ENCODE assay signal across 8 mouse cellular contexts in genomic region chr5:48327652-48328051, GRCm38 (mm10). TPM values are rescaled to one million over a fixed set of nuclear protein-coding genes. Genes with fewer than 3 reads are reported as not detected.
DNase-seq lines count a peak whose midpoint lies in the region; ATAC-seq lines count a peak whose summit lies in the region.

Gene 5730480H06Rik (plus strand): TSS chr5:48327952.

- no peaks in the 10 kb centered on the region for H3K27me3 ChIP-seq in kidney, embryonic 14.5 days (ENCODE audit: control insufficient read depth, insufficient read depth, low read length)
- no peaks in the 10 kb centered on the region for H3K27me3 ChIP-seq in limb, embryonic 15.5 days

- DNase-seq in kidney, adult 8-10 months, result no peak
- no peak for DNase-seq in adrenal gland, postnatal 25 days
- DNase-seq in retina, postnatal 1 day, result no peak
- DNase-seq in kidney, postnatal 36 days, result no peak

- no peak within 1 kb of the TSS for H3K9ac ChIP-seq in kidney, embryonic 14.5 days (ENCODE audit: low read depth, low read length)
- no peak within 1 kb of the TSS for H3K9ac ChIP-seq in limb, embryonic 15.5 days

- no peak for ATAC-seq in kidney, embryonic 14.5 days (ENCODE audit: low FRiP score, low TSS enrichment)
- ATAC-seq in granulocyte monocyte progenitor cell, adult 5-6 weeks (replicated peaks; ENCODE audit: poor library complexity, severe bottlenecking), result no peak
- ATAC-seq in limb, embryonic 15.5 days (ENCODE audit: insufficient number of reproducible peaks, low FRiP score, low TSS enrichment, low read depth), result no peak
- no peak for ATAC-seq in megakaryocyte, adult 5-6 weeks (ENCODE audit: poor library complexity, severe bottlenecking)

- WGBS in kidney, embryonic 14.5 days, result 97% methylated on average over 8 of the region's 8 CpGs
- WGBS in limb, embryonic 15.5 days, result 96% methylated on average over 8 of the region's 8 CpGs

- no peak within 1 kb of the TSS for H3K4me2 ChIP-seq in kidney, embryonic 14.5 days (replicated peaks; ENCODE audit: low read depth, low read length)
- no peak within 1 kb of the TSS for H3K4me2 ChIP-seq in limb, embryonic 15.5 days

- no peak within 1 kb of the TSS for H3K4me3 ChIP-seq in kidney, embryonic 14.5 days (ENCODE audit: low read length)
- H3K4me3 ChIP-seq in limb, embryonic 15.5 days, result no peak within 1 kb of the TSS

- H3K36me3 ChIP-seq in kidney, embryonic 14.5 days (ENCODE audit: control insufficient read depth, insufficient read depth, low read length), result no peaks in the 10 kb centered on the region
- H3K36me3 ChIP-seq in limb, embryonic 15.5 days, result no peaks in the 10 kb centered on the region

- H3K9me3 ChIP-seq in kidney, embryonic 14.5 days (ENCODE audit: control insufficient read depth, low read length), result no peaks in the 10 kb centered on the region
- H3K9me3 ChIP-seq in limb, embryonic 15.5 days, result no peaks in the 10 kb centered on the region

- no peaks in the 10 kb centered on the region for H3K4me1 ChIP-seq in kidney, embryonic 14.5 days (ENCODE audit: control insufficient read depth, insufficient read depth, low read length)
- no peaks in the 10 kb centered on the region for H3K4me1 ChIP-seq in limb, embryonic 15.5 days

- H3K27ac ChIP-seq in kidney, embryonic 14.5 days (ENCODE audit: low read depth, low read length), result no peak within 1 kb of the TSS
- no peak within 1 kb of the TSS for H3K27ac ChIP-seq in limb, embryonic 15.5 days

RNA-seq across cellular contexts. Expression of gene 5730480H06Rik, which starts in this region (rescaled TPM):
- polyA plus RNA-seq in kidney, embryonic 14.5 days (2014; fragmentation: Nextera tagmentation; extraction: Ambion mirVana), result 30.2 and 32.1 TPM in 2 replicates
- 18.4 and 19.2 TPM in 2 replicates for total RNA-seq in adrenal gland, postnatal 25 days (2021)
- total RNA-seq in granulocyte monocyte progenitor cell, adult 5-6 weeks (2014; fragmentation: Nextera tagmentation), result 26.7 and 37.8 TPM in 2 replicates
- total RNA-seq in granulocyte monocyte progenitor cell, adult 5-6 weeks (2017), result 10.7 and 15.7 TPM in 2 replicates
- polyA plus RNA-seq in limb, embryonic 15.5 days (2015; fragmentation: Nextera tagmentation; extraction: Ambion mirVana), result 20.4 and 22.4 TPM in 2 replicates
- 10.3 and 13.0 TPM in 2 replicates for total RNA-seq in megakaryocyte, adult 5-6 weeks (2015)
- 2.6 and 8.9 TPM in 2 replicates for total RNA-seq in megakaryocyte, adult 5-6 weeks (2017)
